Mouse (Mus musculus): ENCODE results near the gene Vasp.

Gene Vasp

GRCm38 (mm10) chr7:19303770-19304169 lies 32.2 kb upstream of the Vasp start:
- DNase-seq (ENCODE audit: low spot score), result no peak

GRCm38 (mm10) chr7:19303046-19303305 lies 31.4 kb upstream of the Vasp start:
- no peak for DNase-seq (ENCODE audit: low spot score)

GRCm38 (mm10) chr7:19302264-19303045 lies 30.8 kb upstream of the Vasp start:
- DNase-seq (ENCODE audit: low spot score), result no peak

- no peak for DNase-seq (ENCODE audit: low spot score)
These were observed 30.0 kb upstream of the Vasp start for GRCm38 (mm10) chr7:19301461-19302263.

GRCm38 (mm10) chr7:19300501-19301421 lies 29.1 kb upstream of the Vasp start:
- peak; percentile 76 for DNase-seq (ENCODE audit: low spot score)

- DNase-seq (ENCODE audit: low spot score), result peak; percentile 69
These were observed 27.6 kb upstream of the Vasp start for GRCm38 (mm10) chr7:19299194-19299593.

GRCm38 (mm10) chr7:19297794-19298193 lies 26.2 kb upstream of the Vasp start:
- DNase-seq (ENCODE audit: low spot score), result no peak

- no peak for DNase-seq (ENCODE audit: low spot score)
These were observed 25.4 kb upstream of the Vasp start for GRCm38 (mm10) chr7:19297034-19297433.

- DNase-seq (ENCODE audit: low spot score), result peak; percentile 91
These were observed 24.0 kb upstream of the Vasp start for GRCm38 (mm10) chr7:19295503-19296185.

GRCm38 (mm10) chr7:19290969-19291596 lies 19.5 kb upstream of the Vasp start:
- DNase-seq (ENCODE audit: low spot score), result no peak

GRCm38 (mm10) chr7:19284763-19285162 lies 13.1 kb upstream of the Vasp start:
- no peak for DNase-seq (ENCODE audit: low spot score)

- no peak for DNase-seq (ENCODE audit: low spot score)
These were observed 11.8 kb upstream of the Vasp start for GRCm38 (mm10) chr7:19283406-19283804.

- peak; percentile 47 for DNase-seq (ENCODE audit: low spot score)
These were observed 11.3 kb upstream of the Vasp start for GRCm38 (mm10) chr7:19282791-19283405.

GRCm38 (mm10) chr7:19282385-19282784 lies 10.8 kb upstream of the Vasp start, which contains the start of gene Rtn2:
Rtn2 (plus strand) TSS chr7:19282624.
- peak; percentile 20 for DNase-seq (ENCODE audit: low spot score)

- peak; percentile 28 for DNase-seq (ENCODE audit: low spot score)
These were observed 10.2 kb upstream of the Vasp start for GRCm38 (mm10) chr7:19281680-19282304.

- DNase-seq (ENCODE audit: low spot score), result no peak
These were observed 8.0 kb upstream of the Vasp start, which contains the start of gene Ppm1n for GRCm38 (mm10) chr7:19279581-19280114. Ppm1n (minus strand) TSS chr7:19280064.

- no peak for DNase-seq (ENCODE audit: low spot score)
These were observed 7.4 kb upstream of the Vasp start for GRCm38 (mm10) chr7:19279052-19279451.

GRCm38 (mm10) chr7:19276253-19276652 lies 4.6 kb upstream of the Vasp start:
- no peak for DNase-seq (ENCODE audit: low spot score)

- peak; percentile 26 for DNase-seq (ENCODE audit: low spot score)
These were observed 652 bp upstream of the Vasp start for GRCm38 (mm10) chr7:19272173-19272764.

Data from adipocyte (in vitro differentiated cells).